Mouse (Mus musculus) heart, embryonic 13.5 days (tissue): ENCODE measurements around the gene Gpa33. TPM values are rescaled to one million over a fixed set of nuclear protein-coding genes. Genes with fewer than 3 reads are reported as not detected.

Experiments used
- ATAC-seq: fragments of 200-750 bp; cut with Nextera tagmentation; 2 replicates; pipeline ENCODE4 v1.8.0; 2017; ENCODE audit warnings: moderate TSS enrichment; ENCODE audit not compliant: insufficient number of reproducible peaks, low FRiP score, low TSS enrichment; ENCODE audit errors: extremely low read depth
- H3K27ac ChIP-seq: fragments of 300-500 bp; sonication (generic); replicated peaks from 2 replicates; pipeline ENCODE4 v1.5.1; 2015; ENCODE audit warnings: moderate library complexity, mild to moderate bottlenecking, inconsistent platforms
- H3K27me3 ChIP-seq: fragments of 300-500 bp; sonication (generic); replicated peaks from 2 replicates; pipeline ENCODE4 v1.6.1; 2015; ENCODE audit warnings: mild to moderate bottlenecking, inconsistent platforms
- H3K36me3 ChIP-seq: fragments of 300-500 bp; sonication (generic); 2 replicates; pipeline ENCODE4 v1.6.1; 2015; ENCODE audit warnings: mild to moderate bottlenecking, inconsistent platforms
- H3K4me1 ChIP-seq: fragments of 300-500 bp; sonication (generic); 2 replicates; pipeline ENCODE4 v1.6.1; 2015; ENCODE audit warnings: inconsistent platforms
- H3K4me2 ChIP-seq: fragments of 300-500 bp; sonication (generic); 2 replicates; pipeline ENCODE4 v1.6.1; 2015; ENCODE audit warnings: inconsistent platforms, mild to moderate bottlenecking, moderate library complexity
- H3K4me3 ChIP-seq: fragments of 300-500 bp; sonication (generic); 2 replicates; pipeline ENCODE4 v1.5.1; 2015; ENCODE audit warnings: moderate library complexity, mild to moderate bottlenecking, inconsistent platforms
- H3K9ac ChIP-seq: fragments of 300-500 bp; sonication (generic); 2 replicates; pipeline ENCODE4 v1.6.1; 2015; ENCODE audit warnings: inconsistent platforms, mild to moderate bottlenecking, moderate library complexity
- H3K9me3 ChIP-seq: fragments of 300-500 bp; sonication (generic); 2 replicates; pipeline ENCODE4 v1.6.1; 2016; ENCODE audit warnings: inconsistent platforms
- WGBS: fragments of 180-500 bp; shearing (Covaris S2); methylation state at CpG from one replicate; pipeline ENCODE4 v1.1.7; 2015; ENCODE audit warnings: mixed read lengths; 5-methylcytosine and 5-hydroxymethylcytosine counted together
- polyA plus RNA-seq: library from polyadenylated mRNA; unstranded; fragments of >200 nt; fragmentation: Nextera tagmentation; extraction: Ambion mirVana; gene quantifications from 2 replicates; pipeline ENCODE4 v1.2.1, GENCODE M21; 2015

Gpa33 gene
- polyA plus RNA-seq, 1 experiment from 2014 or later: not detected

DNA sequence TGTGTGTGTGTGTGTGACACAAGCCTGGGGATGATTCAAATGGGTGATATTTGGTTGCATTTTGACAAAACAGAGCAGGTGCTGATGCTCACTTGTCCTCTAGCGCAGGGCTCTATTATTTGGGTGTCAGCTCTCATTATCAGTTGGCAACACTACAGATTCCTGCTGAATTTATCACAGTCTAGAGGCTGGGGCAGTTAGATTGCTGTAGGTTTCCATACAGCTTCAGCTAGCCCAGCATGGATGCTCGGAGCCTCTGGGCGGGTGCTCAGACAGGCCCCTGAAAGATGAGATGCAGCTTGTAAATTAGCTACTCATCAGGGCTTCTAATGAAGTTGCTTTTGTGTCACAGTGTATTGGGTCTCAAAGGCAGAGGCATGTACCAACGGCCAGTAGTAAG, 37.4 kb downstream of the Gpa33 start:
- Histone ChIP-seq H3K4me3 (no peak overlapping the region), H3K27me3 (peaks cover 10% of the 10 kb centered on the region; the same call in 1 of the 2 replicates), H3K9me3 (no peaks in the 10 kb centered on the region), H3K9ac (no peak overlapping the region), H3K36me3 (no peaks in the 10 kb centered on the region), H3K4me2 (no peak overlapping the region), H3K4me1 (no peaks in the 10 kb centered on the region), H3K27ac (no peak overlapping the region)
- 76% methylated on average over 4 of the region's 4 CpGs for WGBS
- no peak for ATAC-seq

DNA sequence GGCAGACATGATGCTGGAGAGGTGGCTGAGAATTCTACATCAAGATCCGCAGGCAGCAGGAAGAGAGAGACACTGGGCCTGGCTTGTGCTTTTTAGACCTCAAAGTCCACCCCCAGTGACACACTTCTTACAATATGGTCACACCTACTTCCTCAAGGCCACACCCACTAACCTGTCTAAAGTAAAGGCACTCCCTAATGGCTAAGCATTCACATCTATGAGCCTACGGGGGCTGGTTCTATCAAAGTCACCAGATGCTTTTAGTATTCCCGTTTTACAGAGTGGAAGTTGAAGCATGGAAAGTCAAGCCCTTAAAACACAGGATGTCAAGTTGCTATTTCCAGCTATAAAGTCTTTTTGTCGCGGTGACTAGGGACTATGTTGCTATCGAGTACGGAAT, 38.0 kb downstream of the Gpa33 start:
- no peak overlapping the region for H3K27ac ChIP-seq
- ATAC-seq: no peak
- no peak overlapping the region for H3K4me2 ChIP-seq
- peaks cover 10% of the 10 kb centered on the region; the same call in 1 of the 2 replicates for H3K27me3 ChIP-seq
- no peaks in the 10 kb centered on the region for H3K9me3 ChIP-seq
- H3K4me1 ChIP-seq: no peaks in the 10 kb centered on the region
- no peak overlapping the region for H3K9ac ChIP-seq
- no peaks in the 10 kb centered on the region for H3K36me3 ChIP-seq
- 85% methylated on average over 7 of the region's 7 CpGs for WGBS
- no peak overlapping the region for H3K4me3 ChIP-seq

GRCm38 (mm10) chr1:166169713-166170112, 39.7 kb downstream of the Gpa33 start:
- H3K27me3 ChIP-seq: no peaks in the 10 kb centered on the region; the same call in 1 of the 2 replicates
- WGBS: 79% methylated on average over 7 of the region's 7 CpGs
- no peak for ATAC-seq
- H3K36me3 ChIP-seq: no peaks in the 10 kb centered on the region
- H3K9ac ChIP-seq: no peak overlapping the region
- H3K4me1 ChIP-seq: no peaks in the 10 kb centered on the region
- H3K4me3 ChIP-seq: no peak overlapping the region
- no peak overlapping the region for H3K27ac ChIP-seq
- H3K4me2 ChIP-seq: no peak overlapping the region
- no peaks in the 10 kb centered on the region for H3K9me3 ChIP-seq

- no peak overlapping the region for H3K4me2 ChIP-seq
- H3K4me3 ChIP-seq: no peak overlapping the region
- no peaks in the 10 kb centered on the region for H3K27me3 ChIP-seq
- H3K36me3 ChIP-seq: no peaks in the 10 kb centered on the region
- WGBS: 82% methylated on average over 12 of the region's 12 CpGs
- no peak overlapping the region for H3K27ac ChIP-seq
- no peaks in the 10 kb centered on the region for H3K9me3 ChIP-seq
- H3K9ac ChIP-seq: no peak overlapping the region
- no peak for ATAC-seq
- no peaks in the 10 kb centered on the region for H3K4me1 ChIP-seq
These were observed 40.8 kb downstream of the Gpa33 start for GRCm38 (mm10) chr1:166170852-166171251.

DNA sequence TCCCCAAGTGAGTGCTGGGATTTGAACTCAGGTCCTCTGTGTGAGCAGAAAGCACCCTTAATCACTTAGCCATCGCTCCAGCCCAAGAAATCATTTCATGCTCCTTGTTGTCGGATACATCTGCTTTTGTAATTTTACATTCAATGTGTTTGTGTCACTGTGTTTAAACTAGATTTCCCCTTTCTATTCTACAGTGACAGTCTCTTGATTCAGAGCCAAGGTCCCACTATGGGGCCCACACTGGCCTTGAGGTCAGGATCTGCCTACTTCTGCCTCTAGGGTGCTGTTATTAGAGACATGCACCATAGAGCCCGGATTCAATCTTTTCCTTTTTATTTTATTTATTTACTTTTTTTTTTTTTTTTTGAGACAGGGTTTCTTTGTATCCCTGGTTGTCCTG, 43.0 kb downstream of the Gpa33 start:
- H3K4me2 ChIP-seq: no peak overlapping the region
- ATAC-seq: no peak
- 71% methylated on average over 3 of the region's 3 CpGs for WGBS

DNA sequence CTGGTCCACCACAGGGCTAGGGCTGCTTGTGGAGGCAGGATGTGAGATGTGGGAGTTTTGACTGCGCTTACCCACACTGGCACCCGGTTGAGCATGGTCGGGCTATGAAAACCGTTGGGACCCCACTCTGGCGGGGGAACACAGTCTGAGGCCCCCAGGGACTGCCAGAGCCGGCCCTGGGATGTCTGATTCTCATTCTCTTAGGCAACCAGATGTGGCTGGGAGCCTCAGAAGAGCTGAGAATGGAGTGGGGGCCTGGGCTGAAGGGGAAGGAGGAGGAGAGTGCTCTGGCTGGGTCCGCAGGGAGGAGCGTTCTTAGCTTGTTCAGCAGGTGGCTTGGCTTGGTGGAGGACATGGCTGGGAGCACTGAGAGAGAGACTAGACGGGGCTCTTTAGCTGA, 43.6 kb downstream of the Gpa33 start:
- Histone ChIP-seq H3K27ac (no peak overlapping the region), H3K4me3 (no peak overlapping the region), H3K9me3 (no peaks in the 10 kb centered on the region), H3K4me2 (no peak overlapping the region), H3K9ac (no peak overlapping the region), H3K4me1 (no peaks in the 10 kb centered on the region), H3K27me3 (no peaks in the 10 kb centered on the region), H3K36me3 (no peaks in the 10 kb centered on the region)
- ATAC-seq: no peak
- WGBS: 69% methylated on average over 9 of the region's 9 CpGs

More for the DNA sequence above, 43.0 kb downstream of the Gpa33 start:
- Histone ChIP-seq H3K9ac (no peak overlapping the region), H3K4me1 (no peaks in the 10 kb centered on the region), H3K27ac (no peak overlapping the region), H3K27me3 (no peaks in the 10 kb centered on the region), H3K4me3 (no peak overlapping the region), H3K36me3 (no peaks in the 10 kb centered on the region), H3K9me3 (no peaks in the 10 kb centered on the region)

GRCm38 (mm10) chr1:166181510-166181909, 51.5 kb downstream of the Gpa33 start:
- no peaks in the 10 kb centered on the region for H3K27me3 ChIP-seq
- no peak for ATAC-seq
- H3K4me1 ChIP-seq: peaks cover 23% of the 10 kb centered on the region
- H3K4me2 ChIP-seq: no peak overlapping the region
- H3K27ac ChIP-seq: no peak overlapping the region
- H3K4me3 ChIP-seq: no peak overlapping the region
- no peaks in the 10 kb centered on the region for H3K9me3 ChIP-seq
- 79% methylated on average over 7 of the region's 7 CpGs for WGBS
- no peaks in the 10 kb centered on the region for H3K36me3 ChIP-seq
- no peak overlapping the region for H3K9ac ChIP-seq

GRCm38 (mm10) chr1:166182952-166183627, 53.1 kb downstream of the Gpa33 start:
- no peaks in the 10 kb centered on the region for H3K9me3 ChIP-seq
- no peaks in the 10 kb centered on the region for H3K36me3 ChIP-seq
- no peak for ATAC-seq
- WGBS: 62% methylated on average over 10 of the region's 10 CpGs
- H3K4me1 ChIP-seq: peaks cover 23% of the 10 kb centered on the region
- no peak overlapping the region for H3K4me3 ChIP-seq
- no peaks in the 10 kb centered on the region for H3K27me3 ChIP-seq
- no peak overlapping the region for H3K27ac ChIP-seq
- H3K4me2 ChIP-seq: no peak overlapping the region
- no peak overlapping the region for H3K9ac ChIP-seq

DNA sequence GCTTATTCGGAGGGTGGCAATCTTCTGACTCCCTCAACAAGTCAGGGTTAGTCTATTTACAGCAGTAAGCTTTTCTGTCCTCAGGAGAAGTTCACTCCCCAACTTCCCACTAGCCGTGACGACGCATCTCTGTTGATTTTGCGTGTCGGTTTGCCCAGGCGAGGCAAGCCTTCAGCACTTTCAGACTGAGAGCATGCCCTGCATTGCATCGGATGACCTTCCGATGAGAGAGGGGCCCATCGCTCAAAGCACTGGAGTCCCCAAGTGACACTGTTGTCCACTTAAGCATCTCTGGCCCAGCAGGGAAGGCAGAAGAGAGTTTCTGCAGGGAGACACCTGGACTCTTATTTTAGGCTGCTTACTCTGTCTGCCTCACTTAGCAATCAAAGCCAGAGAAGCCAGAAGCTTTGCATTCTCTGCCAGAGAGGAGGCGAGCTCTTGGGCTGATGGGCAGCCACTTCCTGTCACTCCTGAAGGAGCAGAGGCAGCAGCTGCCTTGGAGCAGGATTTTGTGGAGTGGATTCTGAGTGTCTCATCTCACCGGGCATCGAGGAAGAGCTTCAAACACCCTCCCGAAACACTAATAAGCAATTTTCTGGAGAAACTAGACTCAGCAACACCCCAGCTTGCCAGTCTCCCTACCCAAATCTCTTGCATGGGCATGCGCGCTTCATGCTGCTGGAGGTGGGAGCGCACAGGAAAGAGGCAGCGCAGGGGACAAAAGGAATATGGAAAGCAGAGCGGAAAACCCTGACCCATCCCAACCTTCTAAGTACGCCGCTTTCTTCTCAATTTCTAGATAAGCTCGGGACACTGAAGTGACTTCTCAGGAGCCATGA, 54.6 kb downstream of the Gpa33 start:
- 51% methylated on average over 22 of the region's 22 CpGs for WGBS
- Histone ChIP-seq H3K9ac (no peak overlapping the region; the same call in 1 of the 2 replicates), H3K9me3 (0 out of 2 replicates have a peak, but pooled peaks cover 3% of the 10 kb centered on the region), H3K36me3 (no peaks in the 10 kb centered on the region), H3K27me3 (no peaks in the 10 kb centered on the region), H3K27ac (peak overlapping the region; percentile 45; the same call in 1 of the 2 replicates), H3K4me2 (no peak overlapping the region; the same call in 1 of the 2 replicates), H3K4me3 (no peak overlapping the region), H3K4me1 (peaks cover 23% of the 10 kb centered on the region)
- ATAC-seq: no peak

GRCm38 (mm10) chr1:166185357-166185756, 55.3 kb downstream of the Gpa33 start:
- Histone ChIP-seq H3K4me3 (no peak overlapping the region), H3K4me2 (no peak overlapping the region), H3K27ac (peak overlapping the region; percentile 45; the same call in 1 of the 2 replicates), H3K9me3 (0 out of 2 replicates have a peak, but pooled peaks cover 3% of the 10 kb centered on the region), H3K4me1 (peaks cover 23% of the 10 kb centered on the region), H3K9ac (no peak overlapping the region), H3K36me3 (no peaks in the 10 kb centered on the region), H3K27me3 (no peaks in the 10 kb centered on the region)
- no peak for ATAC-seq
- WGBS: 75% methylated on average over 5 of the region's 5 CpGs

- ATAC-seq: no peak
- H3K27me3 ChIP-seq: no peaks in the 10 kb centered on the region
- H3K4me3 ChIP-seq: no peak overlapping the region
- H3K9me3 ChIP-seq: 0 out of 2 replicates have a peak, but pooled peaks cover 3% of the 10 kb centered on the region
- WGBS: 78% methylated on average over 4 of the region's 4 CpGs
- H3K4me2 ChIP-seq: no peak overlapping the region
- no peak overlapping the region for H3K27ac ChIP-seq
- H3K4me1 ChIP-seq: peaks cover 4% of the 10 kb centered on the region
- no peak overlapping the region for H3K9ac ChIP-seq
- H3K36me3 ChIP-seq: no peaks in the 10 kb centered on the region
These were observed 59.8 kb downstream of the Gpa33 start for GRCm38 (mm10) chr1:166189821-166190220.
